Mouse (Mus musculus) activated CD4-positive, CD25-positive, alpha-beta regulatory T cell, adult 4 months (primary cell): Measurements from ENCODE around the gene Lsamp. TPM values are rescaled to one million over a fixed set of nuclear protein-coding genes. Genes with fewer than 3 reads are reported as not detected.
"Not testable (repeated sequence)": the region's sequence is repeated elsewhere in the genome, so short reads cannot be mapped to it uniquely, and the experiment has no call there.

Experiments used
- ATAC-seq: one replicate; pipeline ENCODE4 v1.8.0; 2017
- polyA plus RNA-seq, 2 experiments: library from polyadenylated mRNA; unstranded; fragments of 100-300 nt; shearing (Covaris generic); gene quantifications; one replicate each; pipeline ENCODE4 v1.2.1; 2017

Lsamp gene
- polyA plus RNA-seq, 2 experiments from 2014 or later = 0.17 TPM; not detected in 1

DNA sequence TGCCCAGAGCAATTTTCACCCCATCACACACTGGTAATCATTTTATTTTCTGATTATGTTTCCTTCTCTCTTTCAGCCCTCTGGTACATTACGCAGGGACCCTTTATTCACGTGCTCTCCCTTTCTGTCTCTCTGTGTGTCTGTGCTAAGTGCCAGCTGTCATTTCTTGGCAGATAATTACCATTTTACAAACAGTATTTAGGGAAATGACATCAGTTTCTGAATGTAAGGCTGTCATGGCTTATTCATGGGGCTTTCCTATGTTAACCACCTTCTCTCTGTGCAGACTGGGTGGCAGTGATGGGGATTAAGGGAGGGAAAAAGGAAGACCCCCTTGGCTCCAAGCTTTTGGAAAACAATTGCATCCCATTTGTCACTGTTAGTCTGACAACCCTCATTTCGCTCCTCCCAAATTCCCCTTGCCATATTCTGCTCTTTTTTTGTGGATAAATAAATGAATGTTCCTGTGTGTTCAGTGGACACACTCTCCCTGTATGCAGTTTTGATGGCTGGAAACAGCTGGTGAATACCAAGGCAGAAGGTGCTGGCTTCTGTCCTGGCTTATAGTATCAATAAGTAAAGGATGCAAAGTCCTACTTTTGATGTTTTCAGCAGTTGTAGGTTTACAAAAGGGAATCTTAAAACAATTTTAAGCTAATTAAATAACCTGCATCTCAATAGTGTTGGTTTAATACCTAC is 520.2 kb downstream of the Lsamp start:
- no peak for ATAC-seq

DNA sequence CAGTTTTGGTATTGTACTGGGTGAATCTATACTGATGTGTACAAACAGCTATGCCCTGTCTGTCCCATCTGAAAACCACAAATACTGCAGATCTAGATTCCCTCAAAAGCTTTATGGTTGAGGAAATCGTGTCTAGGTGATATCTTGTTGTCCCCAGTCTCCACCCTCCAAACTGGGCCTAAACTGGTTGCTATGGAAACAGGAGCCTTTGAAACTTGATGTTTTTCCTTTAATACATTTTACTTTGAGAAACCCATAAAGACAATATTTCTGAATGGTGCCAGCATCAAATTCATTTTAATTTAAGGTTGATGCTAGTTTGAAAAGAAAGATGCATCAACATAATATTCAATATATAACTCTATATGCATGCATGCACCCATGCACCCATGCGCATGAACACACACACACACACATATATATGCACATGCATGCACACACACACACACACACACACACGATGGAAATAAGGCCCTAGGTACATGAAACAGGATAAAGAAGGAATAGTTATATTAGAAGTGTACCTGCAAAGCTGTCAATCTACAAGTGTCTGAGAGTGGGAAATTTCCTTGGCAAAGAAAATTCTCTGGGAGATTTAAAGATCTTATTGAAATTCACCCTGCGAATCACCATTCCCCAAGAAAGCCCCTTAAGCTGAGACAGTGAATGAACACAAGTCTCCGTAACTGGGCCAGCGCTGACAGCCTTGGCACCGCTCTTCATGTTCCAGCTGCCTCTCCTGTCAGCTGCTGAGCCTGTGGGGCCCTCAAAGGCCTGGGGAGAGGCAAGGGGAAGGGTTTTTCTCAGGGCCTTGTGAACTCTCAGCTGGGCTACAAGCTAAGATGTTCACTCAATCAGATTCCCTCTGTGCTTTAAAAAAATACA is 525.2 kb downstream of the Lsamp start:
- no peak for ATAC-seq

DNA sequence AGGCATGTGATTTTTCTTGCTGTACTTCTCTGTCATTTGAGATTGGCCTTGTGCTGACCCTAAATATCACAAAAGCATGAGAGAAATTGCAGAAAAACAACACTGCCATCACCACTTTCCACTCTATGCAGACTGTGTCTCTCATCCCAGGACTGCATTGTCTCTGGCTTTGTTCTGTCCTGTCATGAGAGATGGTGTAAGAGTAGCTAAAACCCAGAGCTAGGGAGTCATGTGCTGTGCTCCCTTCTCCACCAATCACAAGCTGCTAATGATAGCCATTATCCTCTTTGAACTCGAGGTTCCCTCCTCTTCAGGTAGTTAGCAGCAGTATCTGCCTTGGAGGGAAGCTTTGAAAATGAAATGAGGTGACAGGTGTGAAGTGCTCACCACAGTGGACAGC is 552.6 kb downstream of the Lsamp start:
- ATAC-seq = no peak

DNA sequence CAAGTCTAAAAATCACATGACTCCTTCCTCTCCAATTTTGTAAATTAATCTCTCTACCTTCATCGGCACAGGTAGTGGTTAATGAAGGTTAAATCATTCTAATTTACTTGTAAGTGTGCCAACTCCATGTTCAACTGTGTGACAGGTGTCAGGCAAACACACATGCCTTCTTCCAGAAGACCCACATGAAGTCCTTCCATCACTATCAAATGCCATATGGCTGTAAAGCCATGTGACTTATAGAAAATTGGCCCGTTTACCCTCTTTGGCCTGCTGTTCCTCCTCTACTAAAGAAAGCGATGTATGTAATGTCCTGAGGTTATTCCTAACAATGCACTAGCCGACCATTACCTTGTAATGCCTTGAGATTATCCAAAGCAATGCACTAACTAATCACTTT is 565.5 kb downstream of the Lsamp start:
- ATAC-seq = no peak

DNA sequence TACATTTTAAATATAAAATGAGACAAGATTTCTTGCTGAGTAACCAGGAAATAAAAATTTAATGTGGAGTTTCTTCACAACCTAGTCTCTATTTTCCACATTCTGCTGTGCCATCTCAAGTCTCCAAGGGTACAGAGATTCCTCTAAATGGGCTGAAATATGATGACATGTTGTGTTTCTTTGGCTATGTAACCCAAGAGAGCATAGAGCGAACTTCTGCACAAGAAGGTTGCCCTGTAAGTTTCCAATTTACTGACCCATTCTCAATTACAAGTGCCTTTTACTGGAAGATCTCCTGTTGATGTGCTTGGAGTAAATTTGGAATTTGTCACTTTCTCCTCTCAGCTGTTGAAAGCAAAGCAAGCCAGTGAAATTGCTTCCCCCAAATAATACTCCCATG is 571.4 kb downstream of the Lsamp start:
- ATAC-seq = no peak

DNA sequence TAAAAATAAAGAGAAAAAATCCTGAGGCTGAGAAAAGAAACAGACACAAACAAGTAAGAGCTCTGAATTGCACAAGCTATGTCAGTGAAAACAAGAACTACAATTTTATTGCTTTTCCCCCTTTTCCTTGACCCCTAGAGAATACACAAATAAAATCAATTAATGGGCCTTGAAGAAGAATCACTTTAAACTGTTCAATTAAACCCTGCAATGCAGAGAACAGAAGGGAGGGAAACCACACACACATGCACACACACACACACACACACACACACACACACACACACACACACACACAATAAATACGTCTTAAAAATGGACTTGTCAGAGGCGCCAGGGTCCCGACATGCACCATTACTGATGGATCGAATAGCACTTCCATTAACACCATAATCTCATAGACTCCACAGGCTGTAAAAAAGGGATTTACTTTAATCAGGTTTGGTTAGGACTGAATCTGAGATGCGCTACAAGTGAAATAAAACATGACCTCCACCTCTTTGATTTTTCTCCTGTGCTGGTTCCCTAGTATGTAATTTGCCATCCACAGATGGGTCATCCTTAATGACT is 573.6 kb downstream of the Lsamp start:
- no peak for ATAC-seq

DNA sequence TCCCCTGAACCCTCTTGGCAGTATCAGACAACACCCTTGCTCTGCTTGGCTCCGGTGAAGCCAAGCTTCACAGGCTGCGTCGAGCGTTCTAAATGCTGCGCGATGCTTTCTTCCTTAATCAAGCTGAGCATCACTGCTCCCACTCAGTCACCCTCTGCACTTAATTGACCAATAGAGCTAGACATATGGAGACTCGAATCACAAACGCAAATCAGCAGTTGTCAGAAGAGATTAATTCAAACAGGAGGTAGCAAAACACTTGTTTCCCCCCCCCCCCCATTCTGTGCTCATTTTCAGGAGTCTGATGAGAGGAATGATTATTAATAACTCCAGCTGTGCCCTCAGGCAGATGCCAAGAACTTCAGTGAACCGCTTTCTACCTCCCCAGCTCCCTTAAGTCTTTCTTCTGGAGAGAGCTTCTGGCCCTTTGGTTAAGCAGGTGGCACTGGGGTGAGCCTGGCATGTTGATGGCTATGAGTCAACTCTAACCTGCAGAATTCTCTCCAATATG is 583.3 kb downstream of the Lsamp start:
- no peak for ATAC-seq

DNA sequence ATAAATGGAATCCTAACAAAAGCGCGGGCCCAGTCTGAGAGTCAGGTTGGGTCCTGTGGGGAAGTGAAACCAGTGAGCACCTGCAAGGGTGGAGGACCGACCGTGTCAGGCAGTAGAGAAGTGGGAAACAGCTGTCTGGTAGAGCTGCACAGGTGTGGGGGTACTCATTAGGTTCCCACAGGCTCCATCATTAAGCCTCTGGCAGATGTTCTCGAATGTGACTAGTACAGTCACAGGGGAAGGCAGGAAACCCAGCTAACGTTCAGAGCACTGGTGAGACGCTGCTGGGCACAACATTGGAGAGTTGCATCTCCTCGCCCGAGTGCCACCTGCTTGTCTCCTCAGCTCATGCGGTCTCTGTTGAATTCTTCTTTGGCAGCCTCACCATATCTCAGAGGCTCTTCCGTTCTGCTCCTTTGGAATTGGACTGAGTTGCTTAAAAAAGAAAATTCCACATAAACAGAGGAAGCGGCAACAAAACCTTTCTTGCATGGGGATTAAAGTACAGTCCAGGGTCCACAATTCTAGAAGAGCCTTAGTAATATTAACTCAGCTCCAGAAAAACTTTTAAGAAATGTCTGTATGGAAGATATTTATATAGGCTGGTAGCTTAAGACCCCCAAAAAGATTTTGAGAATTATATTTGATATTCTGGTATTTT is 588.1 kb downstream of the Lsamp start:
- ATAC-seq = no peak

DNA sequence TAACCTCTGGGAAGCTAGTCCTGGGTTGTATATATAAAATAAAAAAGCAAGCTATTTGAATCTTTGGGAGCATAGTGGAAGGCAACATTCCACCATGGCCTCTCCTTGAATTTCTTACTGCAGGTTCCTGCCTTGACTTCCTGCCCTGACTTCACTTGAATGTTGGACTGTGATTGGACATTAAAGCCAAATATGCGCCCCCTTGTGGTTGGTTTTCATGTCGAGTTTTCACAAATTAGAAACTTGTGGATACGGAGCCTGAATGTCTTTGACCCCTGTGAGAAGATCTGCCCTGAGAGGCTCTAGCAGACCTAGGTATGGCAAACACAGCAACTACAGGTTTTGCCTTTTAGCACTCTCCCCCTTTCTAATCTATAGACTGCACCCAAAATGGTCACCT is 597.9 kb downstream of the Lsamp start:
- ATAC-seq = no peak

DNA sequence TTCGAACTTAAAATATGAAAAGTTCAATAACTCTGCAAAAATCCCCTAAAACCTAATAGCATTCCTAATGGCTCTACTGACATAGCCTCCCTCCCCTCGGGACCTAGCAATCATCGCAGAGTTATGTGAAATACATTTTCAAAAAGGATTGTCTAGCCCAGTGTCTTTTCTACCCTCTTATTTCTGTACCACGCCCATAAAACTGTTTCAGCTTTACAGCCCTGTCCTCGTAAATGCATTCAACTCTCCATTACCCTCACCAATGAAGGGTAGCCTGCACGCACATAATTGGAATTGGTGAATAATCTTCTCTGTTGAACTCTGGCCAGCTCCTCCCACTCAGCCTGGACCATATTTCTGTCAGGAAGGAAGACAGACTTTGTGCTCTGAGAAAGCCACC is 609.0 kb downstream of the Lsamp start:
- no peak for ATAC-seq

DNA sequence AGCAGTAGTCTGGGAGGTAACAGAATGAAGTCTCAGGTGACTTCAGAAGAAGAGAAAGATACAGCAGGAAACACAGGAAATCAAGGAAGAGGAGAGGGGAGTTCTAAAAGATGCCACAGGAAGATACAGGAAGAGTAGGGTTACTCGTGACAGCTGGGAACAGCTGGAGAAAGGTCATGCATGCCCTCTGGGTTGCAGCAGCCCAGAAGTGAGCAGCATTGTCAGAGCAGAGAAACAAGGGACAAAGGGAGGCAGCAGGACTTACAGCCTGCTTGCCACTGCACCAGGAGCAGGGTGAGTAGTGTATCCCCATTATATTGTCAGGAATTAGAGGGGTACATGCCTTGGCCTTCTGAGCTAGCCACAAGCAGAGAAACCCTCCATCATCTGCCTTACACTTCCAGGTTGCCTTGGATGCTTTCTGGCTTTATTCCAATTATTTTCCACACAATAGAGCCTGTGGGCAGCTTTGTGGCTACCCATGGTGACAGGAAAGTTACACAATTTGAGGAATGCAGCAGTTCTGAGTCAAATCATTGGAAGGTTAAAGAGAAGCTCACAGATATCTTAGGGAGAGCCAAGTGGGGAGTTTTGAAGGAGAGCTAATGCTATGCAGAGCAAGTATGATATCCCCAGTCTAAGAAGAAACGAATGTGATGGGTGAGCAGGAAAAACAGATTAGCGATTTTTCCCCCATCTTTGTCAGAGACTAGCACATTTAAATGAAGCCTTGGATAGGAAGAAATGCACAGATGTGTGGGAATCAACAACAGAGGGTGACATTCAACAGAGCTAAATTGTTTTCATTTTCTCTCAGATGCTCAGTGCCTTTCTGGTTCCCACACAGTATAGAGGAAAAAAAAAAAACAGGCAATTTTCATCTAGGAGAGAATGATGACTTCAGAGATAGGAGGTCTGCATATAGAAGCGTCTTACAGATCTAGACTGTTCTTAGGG is 617.5 kb downstream of the Lsamp start:
- ATAC-seq = no peak

DNA sequence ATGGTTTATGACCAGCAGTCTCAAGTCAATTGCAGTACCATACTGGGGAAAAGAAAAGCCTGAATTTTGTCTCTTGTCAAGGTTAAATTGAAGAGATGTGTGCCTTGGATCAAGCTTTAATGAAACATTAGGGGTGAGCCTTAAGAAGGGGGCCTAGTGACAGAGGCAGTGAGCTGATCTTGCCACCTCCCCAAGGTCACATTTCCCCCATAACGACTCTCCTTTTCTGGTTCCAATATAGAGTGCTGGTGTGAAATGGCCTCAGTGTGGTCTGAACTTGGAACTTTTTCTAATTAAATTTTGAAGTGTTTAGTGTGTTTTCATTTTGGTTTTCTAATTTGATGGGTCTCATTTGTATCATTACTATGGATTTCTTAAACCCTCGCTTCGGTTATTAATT is 623.3 kb downstream of the Lsamp start:
- ATAC-seq = no peak

DNA sequence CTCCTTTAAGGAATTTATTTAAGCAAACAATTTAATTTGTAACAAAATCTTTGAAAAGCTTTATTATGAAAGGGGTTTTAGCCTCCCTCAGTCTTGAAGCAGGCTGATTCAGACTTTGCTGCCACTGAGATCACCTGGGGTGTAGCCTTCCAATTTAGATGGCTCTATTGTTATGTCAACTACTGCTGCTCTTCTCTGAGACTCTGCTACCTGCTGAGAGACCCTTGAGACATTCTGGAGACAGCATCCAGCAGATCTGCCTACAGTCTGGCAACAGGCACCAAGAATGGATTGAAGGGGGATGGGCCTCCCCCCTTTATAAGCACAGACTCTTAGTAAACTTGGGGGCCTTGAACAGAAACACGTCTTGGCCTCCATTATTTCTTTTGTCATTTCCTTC is 632.5 kb downstream of the Lsamp start:
- not testable (repeated sequence) for ATAC-seq

DNA sequence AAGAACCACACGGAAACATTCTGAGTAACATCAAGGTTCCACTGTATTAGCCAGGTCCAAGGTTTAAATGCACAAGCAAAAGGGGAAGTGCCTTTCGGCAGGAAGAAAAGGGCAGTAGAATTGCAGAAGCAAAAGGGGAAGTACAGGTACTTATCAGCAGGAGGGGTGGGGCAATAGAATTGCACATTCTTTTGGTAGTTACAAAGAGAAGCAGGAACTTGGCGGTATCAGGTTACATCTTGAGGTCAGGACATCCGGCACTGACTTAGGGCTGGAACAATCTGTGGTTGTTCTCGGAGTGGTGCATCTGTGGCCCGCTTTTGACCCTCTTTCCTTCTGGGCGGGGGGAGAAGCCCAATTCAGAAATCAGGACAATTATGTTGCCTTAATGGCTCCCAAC is 636.9 kb downstream of the Lsamp start:
- ATAC-seq = not testable (repeated sequence)

DNA sequence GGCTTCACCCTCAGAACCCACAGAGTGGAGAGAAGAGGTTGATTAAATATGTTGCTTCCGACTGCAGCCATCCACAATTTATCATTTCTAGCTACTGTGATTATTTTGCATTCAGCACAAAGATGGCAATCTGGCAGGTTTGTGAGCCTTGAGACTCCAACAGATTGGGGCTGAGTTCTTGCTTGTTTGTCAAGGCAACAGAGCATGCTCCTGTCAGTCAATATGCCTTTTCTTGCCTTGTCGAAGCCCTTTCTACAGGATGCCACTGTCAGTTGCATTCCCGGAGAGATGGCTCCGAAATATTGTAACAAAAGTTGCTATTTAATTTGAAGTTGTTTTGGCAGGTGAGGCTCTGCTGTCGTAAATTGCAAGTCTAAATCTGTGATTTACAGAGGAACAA is 643.0 kb downstream of the Lsamp start:
- no peak for ATAC-seq

DNA sequence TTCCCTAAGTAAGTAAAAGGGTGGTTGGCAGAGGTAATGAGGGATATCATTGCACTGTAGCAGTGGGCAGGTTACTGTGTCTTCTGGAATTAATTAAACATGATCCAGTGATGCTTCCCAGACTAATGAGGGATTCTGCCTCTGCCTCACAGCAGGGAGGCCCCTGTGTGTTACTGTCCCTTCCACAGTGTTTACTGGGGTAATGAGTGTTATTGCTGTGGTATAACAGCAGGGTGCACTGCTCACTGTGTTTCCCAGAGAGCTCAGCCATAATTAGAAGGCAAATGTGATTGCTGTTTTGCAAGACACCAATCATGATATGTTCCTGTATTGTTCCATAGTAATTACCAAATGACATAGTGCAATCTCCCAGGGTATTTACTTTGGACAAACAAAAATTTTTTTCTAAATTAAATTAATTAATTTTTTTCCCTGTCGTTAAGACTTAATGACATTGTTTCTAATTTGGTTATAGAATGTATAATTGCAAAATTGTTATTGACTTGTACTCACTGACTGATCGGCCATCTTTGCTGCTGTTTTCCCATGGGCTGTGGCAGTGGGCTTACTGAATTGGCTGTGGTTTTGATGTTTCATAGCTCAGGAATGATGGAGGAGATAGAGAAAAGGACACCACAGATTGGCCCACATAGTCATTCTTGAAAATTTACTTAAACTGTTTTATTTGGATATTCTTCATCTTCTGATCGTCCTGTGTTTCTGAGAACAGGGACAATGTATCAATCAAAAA is 655.6 kb downstream of the Lsamp start:
- no peak for ATAC-seq

DNA sequence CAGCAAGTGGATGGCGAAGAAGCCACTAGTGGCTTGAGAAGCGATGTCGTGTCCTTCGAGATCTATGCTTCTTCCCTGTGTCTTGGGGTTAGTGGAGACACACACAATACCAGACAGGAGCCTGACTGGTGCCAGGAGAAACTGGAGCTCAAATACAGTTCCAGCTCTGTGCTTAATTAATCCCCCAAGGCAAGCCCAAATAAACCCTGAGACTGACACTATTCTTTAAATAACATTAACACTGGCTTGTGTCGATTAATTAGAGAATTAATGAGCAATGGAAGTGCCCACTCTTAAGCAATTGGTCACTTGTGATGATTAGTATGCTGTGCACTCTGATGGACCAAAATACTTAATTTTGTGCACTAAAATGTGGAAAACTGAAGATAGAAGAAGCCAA is 668.6 kb downstream of the Lsamp start:
- no peak for ATAC-seq

DNA sequence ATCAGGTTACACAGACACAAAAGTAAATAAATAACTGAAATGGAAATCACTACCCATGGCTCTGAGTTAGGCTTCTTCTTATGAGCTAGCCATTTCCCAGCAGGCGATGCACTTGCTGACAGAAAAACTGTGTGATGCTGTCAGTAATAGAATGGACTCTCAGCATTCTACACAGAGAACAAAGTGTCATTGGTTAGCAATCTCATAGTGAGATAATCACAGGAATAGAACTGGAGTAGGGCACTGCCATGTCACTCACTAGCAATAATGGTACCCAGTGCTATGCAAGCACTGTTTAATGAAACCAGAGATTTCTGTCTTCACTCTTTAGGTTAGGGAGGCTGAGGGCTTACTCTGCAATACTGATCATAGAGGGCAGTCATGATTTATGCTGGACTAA is 669.3 kb downstream of the Lsamp start:
- no peak for ATAC-seq

DNA sequence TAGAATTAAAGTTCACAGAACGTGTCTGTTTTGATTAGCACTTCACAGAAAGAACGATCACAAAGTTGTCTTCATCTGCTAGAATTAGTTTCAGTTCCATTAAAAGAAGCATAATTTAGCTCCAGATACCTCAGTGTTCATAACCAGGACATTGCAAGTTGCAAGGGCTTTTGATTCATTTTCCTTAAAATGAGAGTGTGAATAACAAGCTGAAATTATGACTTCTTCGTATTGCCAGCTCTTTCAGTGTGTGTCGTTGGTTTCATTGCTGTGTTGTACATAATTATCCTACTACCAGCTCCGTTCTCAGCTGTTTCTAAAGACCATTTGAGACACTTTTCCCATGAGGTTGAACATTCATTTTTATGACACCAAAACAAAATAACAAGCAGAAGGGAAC is 672.2 kb downstream of the Lsamp start:
- no peak for ATAC-seq

DNA sequence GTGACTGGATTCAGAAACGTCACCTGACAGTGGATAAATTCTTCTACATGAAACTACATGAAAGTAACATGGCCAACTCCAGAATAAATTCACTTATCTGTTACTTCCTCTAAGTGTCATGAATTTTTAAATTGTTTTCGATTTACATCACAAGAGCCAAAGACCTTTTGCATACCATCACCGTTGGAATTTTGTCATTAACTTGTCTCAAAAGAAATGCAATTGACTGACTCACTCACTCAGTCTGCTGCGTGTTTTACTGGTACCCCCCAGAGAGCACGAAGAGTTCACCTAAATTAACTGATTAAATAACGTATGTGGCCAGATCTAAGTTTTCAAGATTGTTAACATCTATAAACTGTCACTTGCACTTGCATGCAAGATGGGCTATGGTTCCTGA is 672.7 kb downstream of the Lsamp start:
- no peak for ATAC-seq

DNA sequence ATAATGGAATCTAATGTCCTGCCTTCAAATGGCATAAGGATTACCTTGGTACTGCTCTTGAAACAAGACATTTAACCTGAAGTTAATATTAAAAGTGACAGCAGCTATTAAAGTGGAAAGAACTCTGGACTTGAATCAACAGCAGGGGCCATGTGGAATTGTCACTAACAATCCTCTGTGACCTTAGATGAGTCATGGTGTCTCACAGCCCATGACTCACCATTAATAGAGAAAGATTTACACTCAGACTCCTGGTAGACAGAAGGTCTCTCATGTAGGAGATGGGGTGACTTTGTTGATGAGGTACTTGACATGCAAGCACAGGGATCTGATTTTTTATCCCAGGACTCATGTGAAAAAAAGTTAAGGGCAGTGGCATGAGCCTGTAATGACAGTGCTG is 701.4 kb downstream of the Lsamp start:
- ATAC-seq = no peak
